Mouse (Mus musculus) olfactory bulb, adult 2 months (tissue): ENCODE data around the gene Ager.

ENCODE experiments used
- CTCF ChIP-seq: fragments of 200-500 bp; IDR thresholded peaks from 2 replicates; pipeline ENCODE4 v1.5.1; 2012; ENCODE audit warnings: low read depth, mild to moderate bottlenecking, low read length, moderate library complexity; ENCODE audit not compliant: insufficient read depth
- POLR2A ChIP-seq: fragments of 200-500 bp; IDR thresholded peaks from 2 replicates; pipeline ENCODE4 v1.6.1; 2012; ENCODE audit warnings: mild to moderate bottlenecking, low read depth, low read length, moderate library complexity; ENCODE audit not compliant: insufficient read depth

DNA sequence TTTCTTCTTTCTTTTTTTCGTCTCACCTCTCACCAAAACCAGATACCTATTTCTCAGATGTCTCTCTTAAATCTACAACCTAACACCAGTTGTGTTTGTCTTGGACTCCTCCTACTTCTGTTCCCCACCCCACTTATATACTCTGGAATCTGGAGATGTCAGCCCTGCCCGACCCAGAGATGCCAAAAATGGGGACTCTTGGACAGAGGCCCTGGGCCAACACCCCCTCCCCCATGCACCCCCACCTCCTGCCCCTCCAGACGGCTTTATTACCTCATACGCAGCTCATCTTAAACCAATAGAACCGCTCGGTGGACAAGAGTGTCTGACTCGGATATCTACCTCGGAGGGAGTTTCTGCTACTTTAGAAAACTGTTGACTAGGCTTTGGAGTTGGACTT, 1.6 kb upstream of the Ager start:
- no peak for TF ChIP-seq CTCF
- no peak for TF ChIP-seq POLR2A
